Mouse (Mus musculus) heart, postnatal 4 days (tissue): ENCODE results near the gene Stard7. TPM values are rescaled to one million over a fixed set of nuclear protein-coding genes. Genes with fewer than 3 reads are reported as not detected.
"Not testable (repeated sequence)": the region's sequence is repeated elsewhere in the genome, so short reads cannot be mapped to it uniquely, and the experiment has no call there.

Source experiments
- DNase-seq: peaks from one replicate; pipeline ENCODE4 v3.0.0; 2021
- total RNA-seq, 2 experiments: library from RNA; stranded (reverse); gene quantifications; 2 replicates each; pipeline ENCODE4 v1.2.3; 2021

The Stard7 gene
- total RNA-seq, 2 experiments from 2014 or later, result 188 to 203 TPM

DNA sequence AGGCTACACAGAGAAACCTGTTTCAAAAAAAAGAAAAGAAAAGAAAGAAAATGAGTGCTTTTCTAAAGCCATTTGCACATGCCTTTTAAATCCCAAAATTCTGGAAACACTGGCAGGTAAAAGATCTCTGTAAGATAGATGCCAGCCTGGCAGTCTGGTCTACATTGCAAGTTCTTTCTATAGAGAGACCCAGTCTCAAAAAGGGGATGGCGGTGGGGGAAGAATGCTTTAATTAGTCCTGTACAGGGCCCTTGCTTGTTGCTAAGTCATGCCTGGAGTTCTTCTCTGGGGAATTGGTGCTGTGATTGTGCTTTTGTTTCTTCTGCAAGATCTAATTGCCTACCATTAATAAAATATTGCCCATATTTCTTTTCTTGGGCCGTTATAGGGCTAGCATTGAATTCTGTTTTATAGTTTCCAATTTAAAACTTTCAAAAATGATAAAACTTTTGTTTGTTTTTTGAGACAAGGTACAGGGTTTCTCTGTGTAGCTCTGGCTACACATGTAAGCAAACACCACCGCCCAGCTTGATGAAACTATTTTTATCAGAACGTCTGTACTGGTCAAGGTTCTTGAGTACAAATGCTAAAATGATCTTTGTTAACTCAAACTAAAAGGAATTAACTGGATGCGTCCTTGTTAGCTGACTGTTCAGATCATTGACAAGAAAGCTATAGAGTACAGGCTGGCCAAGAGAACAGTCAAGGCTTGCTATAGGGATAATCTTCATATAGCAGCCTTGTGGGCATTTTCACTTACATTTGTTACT lies 5.7 kb downstream of the Stard7 start:
- DNase-seq, result no peak

DNA sequence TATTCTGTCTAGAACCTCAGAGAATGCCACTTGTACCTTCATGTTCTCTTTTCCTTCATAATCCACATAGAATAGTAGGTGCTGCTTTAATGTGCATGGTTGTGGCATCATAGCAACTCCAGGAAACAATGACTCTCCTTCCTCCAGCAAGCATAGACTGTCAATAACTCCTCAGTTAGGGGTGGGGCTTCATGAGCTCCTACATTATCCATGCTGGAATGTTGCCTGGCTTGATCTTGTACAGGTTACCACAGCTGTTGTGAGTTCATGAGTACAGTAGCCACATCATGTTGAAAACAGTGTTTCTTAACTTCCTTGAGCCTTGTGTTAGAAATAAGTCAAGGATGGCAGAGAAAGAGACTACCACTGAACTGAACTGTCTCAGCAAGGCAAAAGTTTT lies 8.1 kb downstream of the Stard7 start:
- DNase-seq, result no peak

DNA sequence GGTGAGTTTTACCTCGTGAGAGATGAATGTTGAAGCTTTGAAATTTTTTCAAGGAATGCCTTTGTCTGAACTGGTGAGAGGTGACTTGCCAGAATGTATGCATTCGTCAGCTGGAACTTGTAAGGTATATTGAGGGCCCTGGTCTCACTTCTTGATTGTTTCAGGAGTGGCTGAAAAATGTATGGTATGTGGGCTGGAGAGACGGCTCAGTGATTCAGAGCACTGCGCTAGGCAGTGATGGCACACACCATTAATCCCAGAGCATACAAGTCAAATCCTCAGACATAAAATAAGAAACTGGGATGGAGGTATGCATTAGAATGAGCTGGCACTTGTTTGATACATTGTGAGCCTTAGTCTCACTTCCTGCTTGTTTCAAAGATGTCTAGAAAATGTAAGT lies 22.2 kb downstream of the Stard7 start:
- DNase-seq, result no peak

DNA sequence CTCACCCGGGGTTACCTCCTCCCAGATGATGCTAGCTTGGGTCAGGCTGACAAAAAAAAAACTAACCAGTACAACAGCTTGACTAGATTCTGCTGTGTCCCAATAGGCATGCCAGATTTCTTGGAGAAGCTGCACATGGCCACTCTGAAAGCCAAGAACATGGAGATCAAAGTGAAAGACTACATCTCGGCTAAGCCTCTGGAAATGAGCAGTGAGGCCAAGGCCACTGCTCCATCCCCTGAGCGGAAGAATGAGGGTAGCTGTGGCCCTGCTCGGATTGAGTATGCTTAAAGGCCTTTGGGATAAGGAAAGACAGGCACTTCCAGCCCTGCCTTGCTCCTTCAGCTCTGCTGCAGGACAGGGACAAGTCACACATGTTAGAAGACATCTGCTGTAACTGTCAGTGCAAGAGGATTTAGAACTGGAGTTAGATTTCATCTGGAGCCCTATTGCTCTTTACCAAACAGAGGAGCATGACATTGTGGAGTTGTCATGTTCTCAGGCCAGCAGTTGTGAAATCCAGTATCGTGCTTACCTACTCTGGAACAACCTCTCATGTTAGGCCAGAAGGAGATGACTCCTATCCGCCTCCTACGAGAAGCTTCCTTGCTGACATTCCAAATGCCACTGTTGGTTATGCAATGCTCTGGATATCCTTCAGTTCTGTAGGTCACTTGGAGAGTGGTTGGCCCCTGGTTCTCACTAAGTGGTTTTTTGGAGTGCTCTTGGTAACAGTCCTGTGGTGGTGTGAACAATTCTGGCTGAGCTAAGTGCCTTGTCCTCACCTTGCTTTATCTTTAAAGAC lies 27.2 kb downstream of the Stard7 start:
- DNase-seq, result no peak

DNA sequence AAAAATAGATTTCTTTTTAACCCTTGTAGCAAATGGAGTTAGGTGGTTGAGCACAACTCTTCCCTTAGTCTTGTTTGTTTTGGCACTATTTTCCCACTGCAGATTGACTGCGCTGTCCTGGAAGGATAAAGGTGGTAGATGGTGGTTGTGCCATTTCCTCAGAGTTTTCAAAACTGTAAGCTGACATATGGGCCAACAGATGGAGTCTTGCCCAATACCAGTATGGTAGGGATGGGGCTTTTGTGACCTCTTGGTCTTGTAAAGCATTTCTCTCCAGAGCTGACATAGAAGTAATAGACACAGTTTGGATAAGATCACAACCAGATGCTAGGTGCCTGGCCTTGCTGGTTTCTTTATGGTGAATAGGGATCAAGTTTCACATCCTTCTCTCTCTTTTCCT lies 28.0 kb downstream of the Stard7 start:
- no peak for DNase-seq

DNA sequence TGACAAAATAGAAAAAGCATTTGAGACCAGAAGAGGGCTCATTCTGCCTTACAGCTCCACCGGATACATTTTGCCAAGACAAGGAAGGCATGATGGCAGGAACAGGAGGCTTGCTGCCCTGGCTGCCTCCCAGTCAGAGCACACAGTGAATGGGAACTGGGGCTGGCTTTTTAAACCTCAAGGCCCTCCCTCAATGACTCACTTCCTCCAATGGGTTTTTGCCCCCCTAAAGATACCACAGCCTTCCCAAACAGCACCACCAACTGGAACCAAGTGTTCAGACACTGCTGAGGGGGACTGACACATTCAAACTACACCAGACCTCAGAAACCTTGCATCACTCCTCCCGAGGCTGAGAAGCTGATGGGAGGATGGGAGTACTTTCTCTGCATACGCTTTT lies 30.7 kb downstream of the Stard7 start:
- no peak for DNase-seq

DNA sequence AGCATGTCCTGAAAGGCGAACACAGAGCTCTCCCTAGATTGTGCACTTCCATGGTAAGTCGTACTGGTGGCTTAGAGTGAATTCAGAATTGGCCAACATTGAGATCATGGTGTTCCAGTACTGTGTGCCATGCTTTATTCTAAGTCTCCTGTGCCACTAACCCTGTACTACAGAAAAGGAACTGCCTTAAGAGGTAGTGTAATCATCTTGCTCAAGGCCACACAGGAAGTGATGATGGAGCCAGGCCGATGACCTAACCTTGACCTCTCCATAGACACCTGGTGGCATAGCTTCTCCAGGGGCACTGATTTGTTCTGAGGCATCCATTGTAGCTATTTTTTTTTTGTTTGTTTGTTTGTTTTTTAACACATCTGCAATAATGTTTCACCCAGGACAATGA lies 31.9 kb downstream of the Stard7 start:
- no peak for DNase-seq

DNA sequence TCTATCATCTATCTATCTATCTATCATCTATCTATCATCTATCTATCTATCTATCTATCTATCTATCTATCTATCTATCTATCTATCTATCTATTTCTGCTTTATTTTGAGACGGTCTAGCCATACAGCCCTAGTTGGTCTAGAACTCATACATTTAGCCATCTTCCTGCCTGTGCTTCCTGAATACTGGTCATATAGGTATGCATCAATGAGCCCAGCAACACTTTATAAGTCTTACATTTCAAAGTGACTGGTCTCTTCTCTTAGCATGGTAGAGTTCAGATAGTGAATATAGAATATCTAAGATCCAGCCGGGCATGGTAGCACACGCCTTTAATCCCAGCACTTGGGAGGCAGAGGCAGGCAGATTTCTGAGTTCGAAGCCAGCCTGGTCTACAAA lies 34.2 kb downstream of the Stard7 start:
- not testable (repeated sequence) for DNase-seq

DNA sequence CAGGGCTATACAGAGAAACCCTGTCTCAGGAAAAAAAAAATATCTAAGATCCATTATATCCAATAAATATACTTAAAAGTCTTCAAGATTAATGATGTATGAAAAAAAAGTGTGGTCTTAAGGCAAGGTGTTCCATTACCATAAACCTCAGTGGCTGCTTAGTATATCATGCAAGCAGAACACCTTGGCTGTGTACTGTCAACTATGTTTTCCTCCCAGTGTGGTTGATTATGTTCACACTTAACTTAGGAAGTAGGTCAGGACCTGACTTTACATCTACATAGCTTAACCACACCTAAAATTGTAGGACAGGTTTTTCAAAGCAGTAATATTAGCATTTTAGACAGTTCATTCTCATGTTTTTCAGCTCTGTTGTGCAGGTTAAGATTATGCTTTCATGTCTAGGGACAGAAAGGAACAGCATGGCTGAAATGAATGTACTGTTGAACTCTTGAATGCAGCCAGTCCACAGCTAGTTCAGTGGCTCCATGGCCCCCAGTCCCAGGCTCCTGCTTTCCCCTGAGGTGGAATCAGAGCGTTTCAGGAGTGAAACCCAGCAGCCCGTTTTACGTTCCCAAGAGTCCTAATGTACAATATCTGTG lies 34.7 kb downstream of the Stard7 start:
- no peak for DNase-seq

DNA sequence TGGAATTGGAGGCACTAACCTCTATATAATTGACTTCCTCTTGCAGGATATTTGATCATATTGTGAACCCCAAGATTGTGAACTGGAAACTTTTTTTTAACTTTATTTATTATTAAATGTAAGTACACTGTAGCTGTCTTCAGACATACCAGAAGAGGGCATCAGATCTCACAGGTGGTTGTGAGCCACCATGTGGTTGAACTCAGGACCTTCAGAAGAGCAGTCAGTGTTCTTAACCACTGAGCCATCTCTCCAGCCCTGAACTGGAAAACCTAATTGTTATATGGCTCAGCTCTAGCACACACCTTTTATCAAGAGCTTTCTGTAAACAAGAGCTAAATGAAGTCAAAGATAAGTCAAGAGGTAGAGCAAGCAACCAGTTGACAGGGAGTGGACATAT lies 36.1 kb downstream of the Stard7 start:
- DNase-seq, result no peak

DNA sequence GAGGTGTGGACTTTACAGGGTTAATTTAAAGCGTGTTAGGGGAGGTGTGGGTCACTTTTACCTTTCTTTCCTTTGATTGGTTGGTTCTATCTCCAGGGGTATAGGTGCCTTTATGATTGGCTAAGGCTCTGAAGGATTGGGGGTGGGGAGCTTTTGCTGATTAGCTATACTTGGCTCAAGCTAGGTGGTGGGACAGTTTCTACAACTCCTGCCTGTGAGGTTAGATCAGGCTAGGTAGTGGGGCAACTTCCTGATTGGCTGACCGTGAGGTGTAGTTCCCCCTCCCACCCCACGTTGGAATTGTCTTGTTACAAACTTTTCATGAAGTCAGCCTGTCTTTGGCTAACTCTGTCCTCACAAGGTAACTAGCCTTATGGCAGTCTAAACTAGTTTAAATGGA lies 37.2 kb downstream of the Stard7 start:
- DNase-seq, result no peak

DNA sequence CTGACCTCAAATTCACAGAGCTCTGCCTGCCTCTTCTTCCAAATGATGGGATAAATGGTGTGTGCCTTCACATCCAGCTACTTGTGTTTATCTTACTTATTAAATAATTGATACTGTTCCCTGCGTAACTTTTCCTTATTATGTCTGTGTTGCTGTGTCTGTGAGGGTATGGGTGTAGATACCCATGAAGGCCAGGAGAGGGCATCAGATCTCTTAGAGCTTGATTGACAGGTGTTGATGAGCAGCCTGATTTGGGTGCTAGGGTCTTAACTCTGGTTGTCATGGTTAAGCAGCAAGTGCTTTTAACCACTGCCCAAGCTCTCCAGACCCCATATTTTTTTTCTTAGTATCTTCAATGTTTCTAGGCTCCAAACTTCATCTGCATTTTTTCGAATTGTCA lies 38.6 kb downstream of the Stard7 start:
- no peak for DNase-seq

DNA sequence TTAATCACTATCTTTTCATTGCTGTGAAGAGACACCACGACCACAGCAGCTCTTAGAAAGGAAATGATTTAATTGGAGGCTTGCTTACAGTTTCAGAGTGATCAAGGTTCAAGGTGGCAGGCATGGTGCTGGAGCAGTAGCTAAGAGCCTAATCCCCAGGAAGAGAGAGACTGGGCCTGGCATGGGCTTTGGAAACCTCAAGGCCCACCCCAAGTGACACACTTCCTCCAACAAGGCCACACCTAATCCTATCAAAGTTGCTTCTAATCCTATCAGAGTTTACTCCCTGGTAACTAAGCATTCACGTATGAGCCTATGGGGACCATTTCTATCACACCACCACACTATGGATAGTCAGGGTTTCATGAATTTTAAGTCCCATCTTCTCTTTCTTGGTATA lies 40.2 kb downstream of the Stard7 start:
- no peak for DNase-seq

DNA sequence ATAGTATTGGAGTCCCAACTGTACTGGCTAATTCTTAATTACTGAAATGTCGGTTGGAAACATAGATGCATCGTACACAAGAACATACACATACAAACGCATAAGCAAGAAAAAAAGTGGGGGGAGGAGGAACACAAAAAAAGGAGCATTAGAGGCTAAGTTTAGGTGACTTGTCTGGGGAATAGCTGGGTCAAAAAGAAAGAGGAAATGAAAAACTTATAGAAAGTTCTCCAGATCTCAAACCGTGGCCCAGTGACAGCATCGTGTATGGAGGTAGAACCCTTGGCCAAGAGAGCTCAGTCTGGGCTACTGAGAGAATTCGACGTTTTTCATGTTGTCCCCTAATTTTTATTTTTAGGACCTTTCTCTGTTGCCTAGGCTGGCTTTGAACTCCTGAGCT lies 40.7 kb downstream of the Stard7 start:
- no peak for DNase-seq

DNA sequence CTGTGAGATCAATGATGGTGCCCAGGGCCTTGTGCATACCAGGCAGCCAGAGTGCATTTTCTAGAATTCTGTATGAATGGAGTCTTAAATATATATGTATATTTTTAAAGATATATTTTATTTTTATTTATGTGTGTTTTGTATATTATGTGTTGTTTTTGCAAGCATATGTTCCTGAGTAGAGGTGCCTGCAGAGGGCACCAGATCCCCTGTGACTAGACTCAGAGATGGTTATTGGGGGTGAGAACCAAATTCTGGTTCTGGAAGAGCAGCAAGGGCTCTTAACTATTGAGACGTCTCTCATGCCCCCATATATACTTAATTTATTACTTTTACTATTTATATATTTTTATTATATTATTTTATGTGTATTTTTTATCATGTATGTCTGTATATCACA lies 41.2 kb downstream of the Stard7 start:
- DNase-seq, result no peak

DNA sequence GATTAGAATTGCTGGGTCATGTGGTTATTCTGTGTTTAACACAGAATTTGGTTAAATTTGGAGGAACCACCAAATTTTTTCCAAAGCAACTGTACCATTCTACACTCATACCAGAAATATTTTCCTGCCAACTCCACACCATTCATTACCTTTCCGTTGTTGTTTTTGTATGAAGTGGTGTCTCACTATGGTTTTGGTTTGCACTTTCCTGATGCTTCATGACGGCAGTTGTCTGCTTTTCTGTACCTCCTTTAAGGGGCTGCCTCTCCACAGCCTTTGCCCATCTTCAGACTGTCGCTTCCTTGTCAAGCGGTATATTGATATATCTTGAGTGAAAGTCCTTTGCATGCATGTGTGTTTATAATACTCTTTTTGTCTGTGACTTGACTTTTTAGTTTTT lies 42.8 kb downstream of the Stard7 start:
- no peak for DNase-seq

DNA sequence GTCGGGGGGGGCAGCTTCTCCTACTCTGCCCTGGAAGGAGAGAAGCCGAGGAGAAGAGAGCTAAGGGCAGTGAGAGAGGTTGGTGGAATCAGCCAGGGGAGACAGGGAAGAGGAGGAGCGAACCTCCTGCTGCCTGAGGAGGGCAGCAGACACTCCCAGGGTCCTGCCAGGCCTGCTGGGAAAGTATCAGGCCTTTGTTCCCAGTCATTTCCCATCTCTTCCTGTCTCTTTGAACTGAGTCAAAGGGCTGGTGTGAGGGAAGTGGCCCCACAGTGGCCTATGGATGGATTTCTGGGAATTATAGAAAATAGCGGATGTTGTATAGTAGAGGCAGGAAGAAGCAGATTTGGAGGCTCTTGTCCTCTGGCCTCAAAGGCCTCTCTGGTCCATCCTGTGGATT lies 43.9 kb downstream of the Stard7 start:
- DNase-seq, result no peak

DNA sequence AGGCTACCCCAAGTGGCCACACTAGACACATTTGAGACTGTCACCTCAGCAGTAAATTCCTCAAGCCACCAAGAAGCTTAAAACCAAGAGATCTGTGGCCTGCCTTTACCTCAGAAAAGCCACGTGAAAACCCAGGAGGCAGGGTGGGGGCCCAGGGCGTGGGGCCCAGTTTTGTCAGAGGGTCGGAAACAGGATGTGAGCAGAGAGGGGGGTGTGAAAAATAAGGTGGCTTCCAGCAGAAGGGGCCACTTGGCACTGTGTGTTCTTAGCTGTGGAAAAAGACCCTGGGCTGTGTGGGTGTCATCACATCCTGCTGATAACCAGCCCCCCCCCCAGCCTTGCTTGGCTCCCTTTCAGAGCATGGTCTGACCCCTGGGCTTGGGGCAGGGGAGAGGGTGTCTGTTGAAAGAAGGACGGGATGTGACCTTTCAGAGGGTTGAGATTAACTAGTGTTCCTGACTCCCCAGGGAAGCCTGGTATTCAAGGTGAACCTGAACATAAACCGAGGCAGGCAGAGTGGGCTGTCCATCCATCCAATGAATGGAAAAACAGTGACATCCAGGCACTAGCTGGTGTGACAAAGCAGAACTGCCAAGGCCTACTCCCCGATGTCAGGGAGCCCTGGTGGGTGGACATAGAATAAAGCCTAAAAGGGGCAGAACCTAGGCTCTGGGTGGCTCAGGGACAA lies 44.6 kb downstream of the Stard7 start:
- peak; percentile 37 for DNase-seq

DNA sequence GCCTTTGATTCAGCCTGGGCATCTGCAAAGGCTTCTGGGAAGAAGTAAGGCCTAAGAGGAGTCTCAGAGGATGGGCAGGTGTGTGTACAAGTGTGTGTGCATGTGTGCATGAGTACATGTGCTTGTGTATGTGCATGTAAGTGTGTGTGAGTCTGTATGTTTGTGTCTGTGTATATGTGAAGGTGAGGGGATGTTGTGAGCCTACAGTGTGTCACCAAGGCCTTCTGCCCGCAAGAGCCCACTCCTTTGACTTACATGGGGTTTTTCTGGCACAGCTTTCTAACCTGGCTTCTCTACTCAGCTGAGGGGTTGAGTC lies 45.1 kb downstream of the Stard7 start:
- no peak for DNase-seq

DNA sequence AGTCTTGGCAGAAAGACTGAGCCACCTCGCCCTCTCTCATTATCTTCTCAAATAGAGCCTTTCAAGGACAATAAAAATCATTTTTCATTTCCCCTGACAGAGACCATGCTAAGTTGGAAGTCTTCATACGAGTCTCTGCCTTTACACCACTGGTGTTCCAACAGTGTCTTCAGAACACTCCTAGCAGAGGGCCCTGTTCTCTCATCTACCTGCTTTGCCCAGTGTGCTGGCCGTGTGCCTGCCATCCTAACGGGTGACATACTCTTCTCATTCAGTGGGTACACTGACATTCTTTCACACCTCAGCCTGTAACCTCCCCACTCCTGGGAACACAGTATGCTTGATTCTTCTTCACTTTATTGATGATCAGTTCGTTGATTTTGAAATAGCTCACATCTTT lies 46.4 kb downstream of the Stard7 start:
- DNase-seq, result no peak

DNA sequence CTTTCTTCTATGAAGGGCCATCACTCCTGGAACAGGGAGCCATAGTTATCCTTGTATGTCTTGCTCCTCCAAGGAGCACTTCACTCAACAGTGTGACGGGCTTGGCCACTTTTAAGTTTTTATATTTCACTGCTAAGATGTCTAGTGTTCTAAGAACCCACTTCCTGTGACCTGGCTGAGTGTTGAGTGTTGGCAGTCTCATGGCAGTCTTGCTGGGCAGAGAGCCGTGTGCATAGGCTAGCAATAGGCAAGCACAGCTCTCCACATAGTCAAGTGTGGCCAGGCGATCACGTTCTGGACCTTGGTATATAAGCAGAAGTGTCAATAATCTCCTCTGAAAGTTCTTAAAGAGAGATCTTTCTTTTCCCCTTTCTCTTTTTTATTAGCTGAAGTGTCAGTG lies 48.1 kb downstream of the Stard7 start:
- no peak for DNase-seq

DNA sequence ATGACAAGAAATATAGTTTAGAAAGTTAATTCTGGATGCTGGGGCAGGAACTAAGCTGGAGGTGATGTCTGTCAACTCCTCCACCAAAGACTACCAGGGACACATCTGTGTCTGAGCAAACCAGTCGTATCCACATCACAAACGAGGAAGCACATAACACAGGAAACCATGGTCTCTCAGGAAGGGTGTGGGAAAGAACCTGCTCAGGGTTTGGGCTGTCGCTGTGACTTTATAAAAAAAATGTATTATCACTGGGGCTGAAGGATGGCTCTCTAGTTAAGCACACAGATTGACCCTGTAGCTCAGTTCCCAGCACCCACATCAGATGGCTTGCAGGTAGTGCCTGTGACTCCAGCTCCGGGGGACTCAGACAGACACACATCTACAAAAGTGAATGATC lies 49.1 kb downstream of the Stard7 start:
- no peak for DNase-seq

DNA sequence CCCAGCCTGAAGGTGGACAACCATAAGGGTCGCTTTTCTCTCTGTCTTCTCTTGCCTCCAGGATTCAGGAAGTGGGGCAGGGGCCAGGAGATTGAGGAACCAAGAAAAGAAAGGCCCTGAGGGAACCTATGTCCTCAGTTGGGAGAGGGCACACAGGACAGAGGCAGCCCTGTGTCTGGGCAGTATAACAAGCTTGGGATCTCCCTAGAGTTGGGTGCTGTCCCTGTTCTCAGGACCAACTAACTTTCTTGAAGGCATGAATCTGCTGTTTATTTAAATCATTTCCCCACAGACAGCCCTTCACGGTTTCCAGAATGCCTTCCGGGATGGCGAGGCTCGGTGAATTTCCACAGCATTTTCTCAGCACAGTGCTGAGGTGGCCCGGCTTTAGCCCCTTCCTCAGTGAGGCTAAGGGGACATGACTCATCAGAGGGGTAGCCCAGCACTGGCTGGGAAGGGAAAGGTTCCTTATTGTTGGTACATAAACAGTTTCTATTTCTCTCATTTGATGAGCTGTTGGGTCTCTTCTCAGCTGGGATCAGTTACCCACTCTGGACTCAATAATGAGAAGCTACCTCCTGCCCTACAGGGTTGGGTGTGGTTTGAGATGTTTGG lies 52.8 kb downstream of the Stard7 start:
- DNase-seq, result no peak
